ENCODE assay signal across 8 mouse cellular contexts in the genomic region with DNA sequence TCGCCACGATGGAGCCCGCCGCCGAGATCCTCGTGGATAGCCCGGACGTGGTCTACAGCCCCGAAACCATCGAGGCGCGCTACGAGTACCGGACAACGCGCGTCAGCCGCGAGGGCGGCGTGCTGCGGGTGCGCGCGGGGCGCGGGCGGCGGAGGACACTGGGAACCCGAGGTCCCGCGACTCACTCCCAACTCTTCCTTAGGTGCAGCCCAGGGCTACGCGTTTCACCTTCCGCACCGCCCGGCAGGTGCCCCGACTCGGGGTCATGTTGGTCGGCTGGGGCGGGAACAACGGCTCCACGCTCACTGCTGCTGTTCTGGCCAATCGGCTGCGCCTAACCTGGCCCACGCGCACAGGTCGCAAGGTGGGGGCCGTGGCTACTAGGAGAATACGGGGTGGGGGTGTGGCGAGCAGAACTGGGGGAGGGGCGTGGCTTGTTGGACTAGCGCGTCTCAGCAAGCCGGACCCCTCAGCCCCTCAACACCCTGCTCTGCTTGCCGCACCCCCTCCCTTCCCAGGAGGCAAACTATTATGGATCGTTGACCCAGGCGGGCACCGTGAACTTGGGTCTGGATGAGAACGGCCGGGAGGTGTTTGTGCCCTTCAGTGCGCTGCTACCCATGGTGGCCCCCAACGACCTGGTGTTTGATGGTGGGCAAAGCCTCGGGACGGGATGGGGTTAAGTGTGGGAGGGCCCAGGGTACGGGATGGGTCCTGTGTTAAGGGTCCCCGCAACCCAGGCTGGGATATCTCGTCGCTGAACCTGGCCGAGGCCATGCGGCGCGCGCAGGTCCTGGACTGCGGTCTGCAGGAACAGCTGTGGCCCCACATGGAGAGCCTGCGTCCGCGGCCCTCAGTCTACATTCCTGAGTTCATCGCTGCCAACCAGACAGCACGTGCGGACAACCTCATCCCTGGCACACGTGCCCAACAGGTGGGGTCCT. TPM values are rescaled to one million over a fixed set of nuclear protein-coding genes. Genes with fewer than 3 reads are reported as not detected.
DNase-seq lines count a peak whose midpoint lies in the region; ATAC-seq and TF ChIP-seq lines count a peak whose summit lies in the region.

No protein-coding gene starts in this region.

- peak overlapping the region; percentile 98 for H3K4me2 ChIP-seq in forebrain, embryonic 13.5 days
- peak overlapping the region; percentile 92 for H3K4me2 ChIP-seq in kidney, postnatal 0 days (ENCODE audit: low read length)
- peak overlapping the region; percentile 98 for H3K4me2 ChIP-seq in stomach, postnatal 0 days (replicated peaks; ENCODE audit: low read depth)

- peak; percentile 5 for ATAC-seq in forebrain, embryonic 13.5 days
- ATAC-seq in kidney, postnatal 0 days (replicated peaks; ENCODE audit: low FRiP score, low read depth) = peak; percentile 9
- ATAC-seq in stomach, postnatal 0 days (ENCODE audit: low FRiP score, low TSS enrichment) = peak; percentile 11; the same call in 1 of the 2 replicates

- H3K27me3 ChIP-seq in forebrain, embryonic 13.5 days = peaks cover 16% of the 10 kb centered on the region; the same call in 1 of the 2 replicates
- H3K27me3 ChIP-seq in kidney, postnatal 0 days (ENCODE audit: insufficient read depth, low read length) = no peaks in the 10 kb centered on the region
- no peaks in the 10 kb centered on the region for H3K27me3 ChIP-seq in stomach, postnatal 0 days (ENCODE audit: control insufficient read depth, insufficient read depth, low read length)

- H3K9ac ChIP-seq in forebrain, embryonic 13.5 days = peak overlapping the region; percentile 79
- H3K9ac ChIP-seq in kidney, postnatal 0 days (ENCODE audit: low read depth, low read length) = peak overlapping the region; percentile 58
- H3K9ac ChIP-seq in stomach, postnatal 0 days (ENCODE audit: low read length) = peak overlapping the region; percentile 59

- TF ChIP-seq EP300 in stomach, postnatal 0 days (optimal IDR thresholded peaks at IDR 0.05) = no peak

- H3K79me2 ChIP-seq in macrophage (ENCODE audit: inconsistent target) = peaks cover 13% of the 10 kb centered on the region; the same call in 1 of the 2 replicates

- no peak for TF ChIP-seq POLR2A in bone marrow macrophage, adult 2 months (IDR thresholded peaks at IDR 0.05; ENCODE audit: borderline replicate concordance, low read depth, low read length)

- TF ChIP-seq CTCF in bone marrow macrophage, adult 2 months (IDR thresholded peaks at IDR 0.05; ENCODE audit: low read depth, low read length) = no peak
- 0 out of 2 replicates have a peak, but pooled peaks have one; percentile 0 for TF ChIP-seq CTCF in kidney, postnatal 0 days (IDR thresholded peaks at IDR 0.05; ENCODE audit: low read depth)
- TF ChIP-seq CTCF in stomach, postnatal 0 days (IDR thresholded peaks at IDR 0.05; ENCODE audit: low read depth) = no peak

- peak overlapping the region; percentile 32; the same call in 1 of the 2 replicates for H3K27ac ChIP-seq in bone marrow macrophage, adult 2 months (ENCODE audit: insufficient read depth, low read depth, low read length)
- peak overlapping the region; percentile 66 for H3K27ac ChIP-seq in forebrain, embryonic 13.5 days
- peak overlapping the region; percentile 84 for H3K27ac ChIP-seq in kidney, postnatal 0 days
- no peak overlapping the region for H3K27ac ChIP-seq in macrophage
- peak overlapping the region; percentile 56; the same call in 1 of the 2 replicates for H3K27ac ChIP-seq in stomach, postnatal 0 days (replicated peaks)

- DNase-seq in kidney, adult 11 months = peak; percentile 59
- no peak for DNase-seq in kidney, adult 18-20 months
- DNase-seq in kidney, postnatal 0 days (ENCODE audit: low spot score) = peak; percentile 31
- DNase-seq in stomach, postnatal 0 days (ENCODE audit: low spot score) = peak; percentile 54
- DNase-seq in layer of hippocampus, postnatal 36 days = no peak

- H3K9me3 ChIP-seq in forebrain, embryonic 13.5 days (replicated peaks) = no peaks in the 10 kb centered on the region
- no peaks in the 10 kb centered on the region for H3K9me3 ChIP-seq in kidney, postnatal 0 days (replicated peaks; ENCODE audit: low read length)
- H3K9me3 ChIP-seq in stomach, postnatal 0 days (ENCODE audit: control insufficient read depth, low read length) = no peaks in the 10 kb centered on the region

- peaks cover 43% of the 10 kb centered on the region for H3K36me3 ChIP-seq in forebrain, embryonic 13.5 days (ENCODE audit: poor library complexity, severe bottlenecking)
- H3K36me3 ChIP-seq in kidney, postnatal 0 days (ENCODE audit: insufficient read depth, low read length) = peaks cover 9% of the 10 kb centered on the region
- peaks cover 26% of the 10 kb centered on the region for H3K36me3 ChIP-seq in macrophage (ENCODE audit: inconsistent target)
- peaks cover 11% of the 10 kb centered on the region; the same call in 1 of the 2 replicates for H3K36me3 ChIP-seq in stomach, postnatal 0 days (ENCODE audit: control insufficient read depth, insufficient read depth, low read length)

- H3K4me1 ChIP-seq in bone marrow macrophage, adult 2 months (ENCODE audit: control insufficient read depth, insufficient read depth, low read length) = peaks cover 10% of the 10 kb centered on the region
- peaks cover 58% of the 10 kb centered on the region for H3K4me1 ChIP-seq in forebrain, embryonic 13.5 days
- H3K4me1 ChIP-seq in kidney, postnatal 0 days (replicated peaks; ENCODE audit: insufficient read depth, low read length) = peaks cover 37% of the 10 kb centered on the region
- H3K4me1 ChIP-seq in stomach, postnatal 0 days (replicated peaks; ENCODE audit: control insufficient read depth, insufficient read depth) = peaks cover 5% of the 10 kb centered on the region; the same call in 1 of the 2 replicates

- H3K4me3 ChIP-seq in bone marrow macrophage, adult 2 months (ENCODE audit: insufficient read depth, low read length) = peak overlapping the region; percentile 76
- H3K4me3 ChIP-seq in forebrain, embryonic 13.5 days = peak overlapping the region; percentile 66
- peak overlapping the region; percentile 53 for H3K4me3 ChIP-seq in kidney, postnatal 0 days (replicated peaks; ENCODE audit: low read depth, low read length)
- peak overlapping the region; percentile 16 for H3K4me3 ChIP-seq in macrophage (ENCODE audit: inconsistent target)
- H3K4me3 ChIP-seq in stomach, postnatal 0 days (ENCODE audit: low read depth, low read length) = peak overlapping the region; percentile 51

- WGBS in forebrain, embryonic 13.5 days = 12% methylated on average over 80 of the region's 82 CpGs
- 11% methylated on average over 80 of the region's 82 CpGs for WGBS in kidney, postnatal 0 days
- WGBS in macrophage (ENCODE audit: missing documents) = 28% methylated on average over 68 of the region's 82 CpGs
- WGBS in stomach, postnatal 0 days = 12% methylated on average over 77 of the region's 82 CpGs

RNA-seq across cellular contexts. Expression of a gene that starts 0.7 kb away (rescaled TPM):
- polyA plus RNA-seq in bone marrow macrophage, adult 2 months (2012; ENCODE audit: insufficient read depth, insufficient read length, missing spikeins) = 36.0 and 41.4 TPM in 2 replicates
- 87.1 and 105 TPM in 2 replicates for polyA plus RNA-seq in forebrain, embryonic 13.5 days (2015; fragmentation: Nextera tagmentation; extraction: Ambion mirVana)
- 166 and 169 TPM in 2 replicates for polyA plus RNA-seq in kidney, postnatal 0 days (2015; fragmentation: Nextera tagmentation; extraction: Ambion mirVana)
- total RNA-seq in macrophage (2018; cell fraction: chromatin; rRNA removed) = 10 to 100 TPM; 19.3 to 81.9 (median 38.6) TPM
- total RNA-seq in macrophage (2018; cell fraction: cytosol; rRNA removed) = 10 to 100 TPM; 19.1 to 42.3 (median 27.0) TPM
- 10 to 100 TPM; 14.3 to 82.7 (median 33.5) TPM for total RNA-seq in macrophage (2018; cell fraction: nucleus; rRNA removed)
- 26.5 to 53.2 TPM (median 51.1 TPM) in 3 replicates for polyA plus RNA-seq in macrophage (2018)
- polyA plus RNA-seq in stomach, postnatal 0 days (2015; fragmentation: Nextera tagmentation; extraction: Ambion mirVana) = 37.4 and 39.3 TPM in 2 replicates
- total RNA-seq in layer of hippocampus, postnatal 36 days (2021) = 10 to 100 TPM; 42.9 to 54.3 TPM

RNA-seq across cellular contexts. Expression of a gene that starts 13.8 kb away (rescaled TPM):
- polyA plus RNA-seq in bone marrow macrophage, adult 2 months (2012; ENCODE audit: insufficient read depth, insufficient read length, missing spikeins) = 106 and 123 TPM in 2 replicates
- 81.9 and 101 TPM in 2 replicates for polyA plus RNA-seq in forebrain, embryonic 13.5 days (2015; fragmentation: Nextera tagmentation; extraction: Ambion mirVana)
- 166 and 188 TPM in 2 replicates for polyA plus RNA-seq in kidney, postnatal 0 days (2015; fragmentation: Nextera tagmentation; extraction: Ambion mirVana)
- total RNA-seq in macrophage (2018; cell fraction: chromatin; rRNA removed) = 100 to 1,000 TPM in 19 of 26 experiments, 10 to 100 TPM in 7; 38.7 to 250 (median 142) TPM
- total RNA-seq in macrophage (2018; cell fraction: cytosol; rRNA removed) = 100 to 1,000 TPM in 25 of 26 experiments, 10 to 100 TPM in 1; 92.7 to 165 (median 127) TPM
- total RNA-seq in macrophage (2018; cell fraction: nucleus; rRNA removed) = 100 to 1,000 TPM in 8 of 26 experiments, 10 to 100 TPM in 18; 37.5 to 190 (median 88.4) TPM
- polyA plus RNA-seq in macrophage (2018) = 71.4 to 137 TPM (median 122 TPM) in 3 replicates
- polyA plus RNA-seq in stomach, postnatal 0 days (2015; fragmentation: Nextera tagmentation; extraction: Ambion mirVana) = 66.7 and 83.8 TPM in 2 replicates
- total RNA-seq in layer of hippocampus, postnatal 36 days (2021) = 100 to 1,000 TPM; 276 to 279 TPM

RNA-seq across cellular contexts. Expression of a gene that starts 21.1 kb away (rescaled TPM):
- 185 and 197 TPM in 2 replicates for polyA plus RNA-seq in bone marrow macrophage, adult 2 months (2012; ENCODE audit: insufficient read depth, insufficient read length, missing spikeins)
- 0.65 and 0.68 TPM in 2 replicates for polyA plus RNA-seq in forebrain, embryonic 13.5 days (2015; fragmentation: Nextera tagmentation; extraction: Ambion mirVana)
- 1.9 and 2.8 TPM in 2 replicates for polyA plus RNA-seq in kidney, postnatal 0 days (2015; fragmentation: Nextera tagmentation; extraction: Ambion mirVana)
- 100 to 1,000 TPM in 7 of 26 experiments, 10 to 100 TPM in 19; 21.1 to 149 (median 77.4) TPM for total RNA-seq in macrophage (2018; cell fraction: chromatin; rRNA removed)
- total RNA-seq in macrophage (2018; cell fraction: cytosol; rRNA removed) = 100 to 1,000 TPM in 25 of 26 experiments, 10 to 100 TPM in 1; 89.3 to 365 (median 193) TPM
- 100 to 1,000 TPM in 23 of 26 experiments, 10 to 100 TPM in 3; 63.8 to 384 (median 181) TPM for total RNA-seq in macrophage (2018; cell fraction: nucleus; rRNA removed)
- polyA plus RNA-seq in macrophage (2018) = 104 to 230 TPM (median 156 TPM) in 3 replicates
- 2.3 and 2.7 TPM in 2 replicates for polyA plus RNA-seq in stomach, postnatal 0 days (2015; fragmentation: Nextera tagmentation; extraction: Ambion mirVana)
- total RNA-seq in layer of hippocampus, postnatal 36 days (2021) = 1 to 10 TPM in 1 of 2 experiments, under 1 TPM in 1; 0.33 to 1.0 TPM

RNA-seq across cellular contexts. Expression of a gene that starts 37.4 kb away (rescaled TPM):
- 3.3 and 4.9 TPM in 2 replicates for polyA plus RNA-seq in bone marrow macrophage, adult 2 months (2012; ENCODE audit: insufficient read depth, insufficient read length, missing spikeins)
- polyA plus RNA-seq in forebrain, embryonic 13.5 days (2015; fragmentation: Nextera tagmentation; extraction: Ambion mirVana) = 0.15 TPM in 1 of 2 replicates, not detected in the other
- 3.0 and 3.2 TPM in 2 replicates for polyA plus RNA-seq in kidney, postnatal 0 days (2015; fragmentation: Nextera tagmentation; extraction: Ambion mirVana)
- total RNA-seq in macrophage (2018; cell fraction: chromatin; rRNA removed) = 100 to 1,000 TPM in 12 of 26 experiments, 10 to 100 TPM in 13, 1 to 10 TPM in 1; 7.8 to 467 (median 92.6) TPM
- 1,000 to 10,000 TPM in 6 of 26 experiments, 100 to 1,000 TPM in 15, 10 to 100 TPM in 5; 69.9 to 1,947 (median 332) TPM for total RNA-seq in macrophage (2018; cell fraction: cytosol; rRNA removed)
- total RNA-seq in macrophage (2018; cell fraction: nucleus; rRNA removed) = 1,000 to 10,000 TPM in 7 of 26 experiments, 100 to 1,000 TPM in 16, 10 to 100 TPM in 3; 89.0 to 1,533 (median 505) TPM
- 24.3 to 124 TPM (median 74.3 TPM) in 3 replicates for polyA plus RNA-seq in macrophage (2018)
- 0.30 and 0.33 TPM in 2 replicates for polyA plus RNA-seq in stomach, postnatal 0 days (2015; fragmentation: Nextera tagmentation; extraction: Ambion mirVana)
- not detected for total RNA-seq in layer of hippocampus, postnatal 36 days (2021)

RNA-seq across cellular contexts. Expression of a gene that starts 55.6 kb away (rescaled TPM):
- 17.1 TPM in 2 replicates for polyA plus RNA-seq in bone marrow macrophage, adult 2 months (2012; ENCODE audit: insufficient read depth, insufficient read length, missing spikeins)
- polyA plus RNA-seq in forebrain, embryonic 13.5 days (2015; fragmentation: Nextera tagmentation; extraction: Ambion mirVana) = 16.5 and 16.6 TPM in 2 replicates
- polyA plus RNA-seq in kidney, postnatal 0 days (2015; fragmentation: Nextera tagmentation; extraction: Ambion mirVana) = 14.9 and 17.1 TPM in 2 replicates
- 10 to 100 TPM in 25 of 26 experiments, 1 to 10 TPM in 1; 10.0 to 82.2 (median 37.5) TPM for total RNA-seq in macrophage (2018; cell fraction: chromatin; rRNA removed)
- 10 to 100 TPM in 24 of 26 experiments, 1 to 10 TPM in 2; 8.3 to 29.0 (median 18.3) TPM for total RNA-seq in macrophage (2018; cell fraction: cytosol; rRNA removed)
- 10 to 100 TPM; 10.8 to 65.2 (median 25.1) TPM for total RNA-seq in macrophage (2018; cell fraction: nucleus; rRNA removed)
- polyA plus RNA-seq in macrophage (2018) = 18.8 to 33.9 TPM (median 21.7 TPM) in 3 replicates
- polyA plus RNA-seq in stomach, postnatal 0 days (2015; fragmentation: Nextera tagmentation; extraction: Ambion mirVana) = 11.1 and 13.5 TPM in 2 replicates
- 10 to 100 TPM; 18.6 to 23.4 TPM for total RNA-seq in layer of hippocampus, postnatal 36 days (2021)

Comparison
In these comparisons a context has a peak if more than half of its experiments do, and no peak if none do; other contexts are left out.
1. DNase-seq: peak in kidney, adult 11 months (single experiment), kidney, postnatal 0 days (single experiment) and stomach, postnatal 0 days (single experiment); none in kidney, adult 18-20 months (single experiment) and layer of hippocampus, postnatal 36 days (0 of 2).
2. H3K4me3 ChIP-seq: peak in every context shown above with its lines; median percentile 76 in bone marrow macrophage, adult 2 months; 66 in forebrain, embryonic 13.5 days; 53 in kidney, postnatal 0 days; 51 in stomach, postnatal 0 days; 16 in macrophage.
3. RNA of a gene that starts 21.1 kb away (polyA plus RNA-seq): 185 to 197 TPM in bone marrow macrophage, adult 2 months and 104 to 230 TPM in macrophage; 2.3 to 2.7 TPM in stomach, postnatal 0 days, 1.9 to 2.8 TPM in kidney, postnatal 0 days and 0.65 to 0.68 TPM in forebrain, embryonic 13.5 days; every median in the first group is over 10 times any median in the second.
4. Peak in every context shown above with its lines, with median percentiles within 50 percentile points of each other: ATAC-seq, H3K4me2 ChIP-seq and H3K9ac ChIP-seq.